Mouse (Mus musculus) regulatory T cell (primary cell): ENCODE results near the gene Gja5.
"Not testable (repeated sequence)": the region's sequence is repeated elsewhere in the genome, so short reads cannot be mapped to it uniquely, and the experiment has no call there.

Experiments
- in situ Hi-C: fragments of 300-600 bp; cut with MboI, MseI; formaldehyde crosslinking; loops from one replicate; pipeline ENCODE4 v1.15.1; 2025; ENCODE audit warnings: high pct_unique_total_duplicates

Gja5 gene

DNA sequence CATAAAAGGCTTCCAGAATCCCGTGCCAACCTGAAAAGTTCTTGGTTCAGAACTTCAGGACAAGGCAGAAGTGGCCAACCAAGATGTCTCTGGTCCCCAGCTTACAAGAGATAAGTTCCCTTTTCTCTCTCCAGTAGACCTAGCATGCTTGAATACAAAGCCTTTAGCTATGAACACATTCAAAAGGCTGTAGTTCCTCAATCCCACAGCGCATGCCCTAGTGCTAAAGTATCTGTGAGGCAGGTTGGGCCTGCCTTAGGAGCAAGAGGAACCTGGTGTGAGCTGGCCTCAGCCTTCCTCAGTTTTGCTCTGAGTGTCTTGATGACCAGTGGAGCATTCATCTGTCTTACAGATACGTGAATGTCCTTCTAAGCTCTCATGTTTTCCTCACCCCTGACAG lies 131.1 kb downstream of the Gja5 start:
- in situ Hi-C loops, result no loop called here

- in situ Hi-C loops, result no loop called here
Observed at GRCm38 (mm10) chr3:97037119-97037518, 132.6 kb downstream of the Gja5 start.

GRCm38 (mm10) chr3:97039721-97040120 lies 135.2 kb downstream of the Gja5 start:
- in situ Hi-C loops, result no loop called here

DNA sequence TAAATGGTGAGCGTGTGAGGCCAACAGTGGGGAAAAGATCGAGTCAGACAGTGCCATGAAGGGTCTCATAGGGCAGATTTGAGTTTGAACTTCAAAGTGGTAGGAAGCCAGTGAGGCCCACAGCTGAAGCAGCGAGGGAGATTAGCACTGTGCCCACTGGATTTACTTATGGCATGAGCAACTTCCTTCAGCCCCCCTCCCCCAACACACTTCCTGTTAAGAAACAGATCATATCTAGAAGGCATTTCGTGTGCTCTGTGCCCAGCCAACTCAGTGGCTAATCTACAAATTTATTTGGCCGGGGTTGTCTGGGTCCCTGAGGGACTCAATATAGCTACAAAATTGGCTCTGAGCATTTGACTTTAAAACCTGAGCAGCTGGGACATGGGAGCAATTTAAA lies 139.7 kb downstream of the Gja5 start:
- in situ Hi-C loops, result no loop called here

DNA sequence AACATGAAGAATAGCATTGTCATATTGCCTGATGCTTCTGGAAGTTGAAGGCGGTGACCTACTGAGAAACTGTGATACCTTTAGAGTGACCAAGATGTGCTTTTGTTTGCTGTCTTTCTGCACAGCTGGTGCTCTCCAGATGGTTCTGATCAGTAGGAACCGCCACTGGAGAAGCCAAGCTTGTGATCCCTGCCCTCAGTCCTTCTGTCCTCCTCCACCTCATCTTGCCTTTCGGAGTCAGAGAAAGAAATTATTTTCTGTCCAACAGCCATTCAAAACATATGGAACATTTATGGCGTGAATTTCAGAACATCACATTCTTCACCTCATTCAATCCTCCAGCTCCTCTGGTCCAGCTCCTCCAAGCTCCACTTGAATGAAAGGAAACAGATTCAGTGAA lies 143.3 kb downstream of the Gja5 start:
- in situ Hi-C loops, result no loop called here

DNA sequence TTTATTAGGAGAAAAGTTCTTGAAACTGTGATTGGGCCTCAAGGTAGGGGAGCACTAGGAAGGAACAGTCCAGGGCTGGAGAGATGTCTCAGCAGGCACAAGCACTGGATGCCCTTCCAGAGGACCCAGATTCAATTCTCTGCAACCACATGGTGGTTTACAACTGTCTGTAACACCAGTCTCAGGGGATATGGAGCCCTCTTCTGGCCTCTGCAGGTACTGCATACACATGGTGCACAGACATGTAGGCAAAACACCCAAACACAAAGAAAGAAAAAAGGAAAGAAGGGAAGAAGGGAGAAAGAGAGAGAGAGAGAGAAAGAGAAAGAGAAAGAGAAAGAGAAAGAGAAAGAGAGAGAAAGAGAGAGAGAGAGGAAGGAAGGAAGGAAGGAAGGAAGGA lies 143.9 kb downstream of the Gja5 start:
- in situ Hi-C loops, result no loop called here

GRCm38 (mm10) chr3:97051264-97051744 lies 146.8 kb downstream of the Gja5 start:
- in situ Hi-C loops, result no loop called here

DNA sequence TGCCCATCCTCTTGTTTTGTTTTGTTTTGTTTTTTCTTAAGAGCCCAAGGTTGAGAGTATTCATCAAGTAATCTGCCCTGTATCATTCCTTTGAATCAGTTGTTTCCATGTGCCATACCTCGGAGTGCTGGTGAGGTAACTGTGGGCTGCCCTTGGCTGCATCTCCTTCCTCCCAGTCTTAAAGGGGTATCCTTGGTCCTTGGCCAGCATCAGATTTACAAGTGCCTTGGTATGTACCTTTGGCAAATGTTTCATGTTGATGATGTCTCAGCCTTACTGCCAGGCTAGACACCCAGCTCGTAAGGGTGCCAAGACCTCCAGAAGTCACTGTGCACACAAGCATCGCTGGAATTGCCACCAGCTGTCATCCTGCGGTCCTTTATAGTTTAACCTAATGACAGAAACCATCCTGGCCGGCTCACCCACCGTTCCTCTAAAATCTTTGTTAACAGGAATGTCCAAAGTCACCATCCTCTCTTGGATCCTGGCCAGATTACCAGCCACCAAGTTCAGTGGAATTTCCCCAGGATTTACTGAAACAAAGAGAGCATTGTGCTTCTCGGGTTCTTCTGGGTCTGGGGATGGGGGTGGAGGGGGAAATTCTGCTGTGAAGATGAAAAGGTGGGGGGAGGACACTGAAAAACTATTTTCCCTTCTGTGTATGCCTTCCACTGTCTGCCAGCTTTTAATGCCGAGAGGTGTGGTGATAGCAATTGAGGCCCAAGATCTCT lies 147.7 kb downstream of the Gja5 start:
- in situ Hi-C loops, result no loop called here

- in situ Hi-C loops, result no loop called here
Observed at GRCm38 (mm10) chr3:97058704-97059103, 154.2 kb downstream of the Gja5 start.

GRCm38 (mm10) chr3:97060119-97060518 lies 155.6 kb downstream of the Gja5 start:
- in situ Hi-C loops, result no loop called here

- in situ Hi-C loops, result no loop called here
Observed at GRCm38 (mm10) chr3:97062814-97063213, 158.3 kb downstream of the Gja5 start.

DNA sequence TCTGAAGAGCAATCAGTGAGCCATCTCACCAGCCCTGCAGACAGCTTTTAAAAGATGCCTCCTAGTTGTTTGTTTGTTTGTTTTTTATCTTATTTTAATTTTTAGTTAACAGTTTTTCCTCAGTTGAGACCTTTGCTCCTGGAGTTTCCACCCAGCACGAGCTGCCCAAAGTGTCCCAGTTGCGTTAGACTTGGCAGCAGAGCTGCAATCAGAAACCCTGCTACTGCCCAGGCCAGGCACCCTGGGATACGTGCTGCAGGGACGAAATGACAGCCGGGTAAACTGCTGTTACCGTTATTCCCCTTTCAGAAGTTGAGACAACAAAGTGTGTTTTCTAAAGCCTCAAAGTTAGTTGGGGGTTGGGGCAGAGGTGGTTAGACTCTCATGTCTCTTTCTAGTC lies 159.6 kb downstream of the Gja5 start:
- in situ Hi-C loops, result no loop called here

DNA sequence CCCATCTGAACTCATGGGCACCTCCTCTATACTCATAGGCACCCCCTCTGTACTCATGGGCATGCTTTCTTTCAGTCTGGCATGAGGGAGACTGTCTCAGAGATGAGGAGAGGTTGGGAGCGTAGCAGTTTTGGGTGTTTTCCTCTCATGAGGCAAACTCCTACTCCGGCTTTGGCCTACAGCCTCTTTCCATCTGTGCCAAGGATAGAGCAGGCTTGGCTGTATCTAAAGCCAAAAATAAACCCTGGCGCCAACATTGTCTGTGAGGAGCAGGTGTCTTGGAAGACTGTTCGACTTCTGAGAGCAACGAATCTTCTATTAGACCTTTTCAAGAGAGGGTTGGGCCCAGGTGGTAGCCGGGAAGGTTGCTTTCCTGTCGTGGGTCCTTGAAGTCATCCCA lies 165.1 kb downstream of the Gja5 start:
- in situ Hi-C loops, result not testable (repeated sequence)

GRCm38 (mm10) chr3:97071916-97072315 lies 167.4 kb downstream of the Gja5 start:
- in situ Hi-C loops, result not testable (repeated sequence)

DNA sequence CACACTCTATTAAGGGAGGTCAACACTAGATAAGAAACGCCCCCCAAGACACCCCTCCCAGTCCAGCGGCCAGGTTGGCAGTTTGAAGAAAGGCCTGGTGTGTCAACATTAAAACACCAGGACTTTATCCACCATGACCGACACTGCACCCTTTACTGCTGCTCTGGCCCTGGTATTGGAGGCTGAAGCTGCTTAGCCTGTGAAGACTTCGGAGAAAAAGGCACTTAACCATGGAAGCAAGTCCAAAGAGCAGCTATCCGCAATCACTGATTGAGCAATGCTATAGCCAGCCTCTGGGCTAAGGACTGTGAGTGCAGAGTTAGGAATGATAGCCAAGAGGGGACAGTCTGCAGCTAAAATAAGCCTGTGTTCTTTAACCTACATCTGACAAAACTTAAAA lies 167.9 kb downstream of the Gja5 start:
- in situ Hi-C loops, result not testable (repeated sequence)

DNA sequence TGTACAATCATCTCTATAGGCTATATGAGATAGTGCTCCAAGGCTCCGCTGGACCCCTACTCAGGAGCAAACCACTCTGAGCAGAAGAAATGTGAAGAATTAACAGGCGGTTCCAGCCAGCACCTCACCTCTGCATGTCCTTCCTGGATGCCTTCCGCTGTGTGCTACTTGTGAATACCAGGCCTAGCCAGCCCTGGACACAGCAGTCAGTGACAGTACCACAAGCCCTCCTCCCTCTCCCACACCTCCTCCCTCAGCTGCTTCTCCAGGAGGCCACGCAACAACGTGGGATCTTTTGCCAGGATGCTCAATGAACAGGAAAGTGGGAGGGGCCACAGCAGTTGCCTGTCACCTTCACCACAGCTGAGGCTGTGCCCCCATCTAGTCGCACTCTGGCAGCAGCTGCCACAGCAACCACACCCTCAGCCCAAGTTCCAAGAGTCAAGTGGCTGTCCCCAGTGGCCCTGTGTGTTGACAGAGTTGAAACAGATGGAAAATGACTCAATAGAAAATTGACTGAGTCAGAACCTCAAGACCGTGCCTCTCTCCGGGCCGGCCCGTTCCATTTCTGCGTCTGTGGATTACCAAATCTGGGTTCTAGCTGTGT lies 171.4 kb downstream of the Gja5 start:
- in situ Hi-C loops, result loop anchor here (5.0 to 25.0 kb wide), 2 partner anchors 261 to 1336 kb away; no protein-coding TSS in a partner anchor

- in situ Hi-C loops, result loop anchor here (5.0 to 25.0 kb wide), 2 partner anchors 261 to 1336 kb away; no protein-coding TSS in a partner anchor
Observed at GRCm38 (mm10) chr3:97076412-97076811, 171.9 kb downstream of the Gja5 start.

DNA sequence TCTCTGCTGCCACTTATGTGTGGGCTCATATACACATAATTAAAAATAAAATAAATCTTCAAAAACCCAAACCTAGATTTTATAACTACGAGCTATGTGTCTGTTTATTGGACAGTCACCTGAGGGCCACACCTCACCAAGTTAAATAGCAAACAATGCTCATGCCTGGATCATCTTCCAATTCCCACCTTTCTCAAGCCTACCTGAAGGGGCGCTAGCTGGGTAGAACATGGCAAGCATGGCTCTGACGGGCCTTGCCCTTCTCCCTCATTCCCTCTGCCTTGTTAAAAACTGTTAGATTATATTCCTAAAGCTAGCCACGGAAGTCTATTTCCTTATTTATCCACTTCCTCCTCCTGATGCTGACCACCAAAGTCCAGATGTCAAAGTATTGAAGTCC lies 173.9 kb downstream of the Gja5 start:
- in situ Hi-C loops, result loop anchor here (5.0 to 25.0 kb wide), 2 partner anchors 259 to 1334 kb away; no protein-coding TSS in a partner anchor

DNA sequence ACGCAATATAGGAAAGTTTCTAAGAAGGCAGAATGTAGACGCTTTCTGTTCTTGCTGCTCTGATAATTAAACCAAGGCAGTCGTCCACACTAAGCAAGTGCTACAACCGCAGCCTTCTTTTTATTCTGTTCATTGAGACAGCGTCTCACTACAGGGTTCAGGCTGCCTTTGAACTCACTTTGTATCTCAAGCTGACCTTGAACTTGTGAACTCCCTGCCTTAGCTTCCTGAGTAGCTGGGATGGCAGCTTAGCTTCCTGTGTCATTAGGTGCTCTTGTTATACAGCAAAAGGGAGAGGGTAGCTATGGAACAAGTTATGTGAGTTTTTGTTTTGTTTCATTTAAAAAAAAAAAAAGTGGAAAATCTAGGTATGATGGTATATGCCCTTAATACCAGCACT lies 177.7 kb downstream of the Gja5 start:
- in situ Hi-C loops, result loop anchor here (25.0 kb wide), 1 partner anchor 255 kb away; no protein-coding TSS in a partner anchor

- in situ Hi-C loops, result loop anchor here (5.0 to 25.0 kb wide), 3 partner anchors 80 to 250 kb away; no protein-coding TSS in a partner anchor
Observed at GRCm38 (mm10) chr3:97087326-97087725, 182.8 kb downstream of the Gja5 start.

DNA sequence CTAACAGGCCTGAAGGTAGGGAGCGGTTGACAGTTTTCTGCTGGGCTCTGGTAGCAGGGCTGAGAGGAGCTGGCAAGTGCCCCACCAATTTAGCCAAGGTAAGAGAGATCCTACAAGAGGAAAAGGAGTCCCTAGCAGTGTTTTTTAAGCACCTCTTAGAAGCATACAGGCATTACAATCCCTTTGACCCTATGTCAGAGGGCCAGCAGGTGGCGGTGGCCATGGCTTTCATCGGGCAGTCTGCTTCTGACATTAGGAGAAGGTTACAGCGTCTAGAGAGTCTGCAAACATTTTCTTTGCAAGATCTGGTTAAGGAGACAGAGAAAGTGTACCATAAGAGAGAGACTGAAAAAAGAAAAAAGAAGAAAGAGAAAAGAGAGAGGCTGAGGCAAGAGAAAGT lies 183.8 kb downstream of the Gja5 start:
- in situ Hi-C loops, result loop anchor here (5.0 to 25.0 kb wide), 3 partner anchors 79 to 249 kb away; no protein-coding TSS in a partner anchor

- in situ Hi-C loops, result loop anchor here (25.0 kb wide), 1 partner anchor 245 kb away; no protein-coding TSS in a partner anchor
Observed at GRCm38 (mm10) chr3:97091971-97092370, 187.5 kb downstream of the Gja5 start.

- in situ Hi-C loops, result loop anchor here (25.0 kb wide), 1 partner anchor 241 kb away; no protein-coding TSS in a partner anchor
Observed at GRCm38 (mm10) chr3:97096664-97097063, 192.2 kb downstream of the Gja5 start.
